Mouse (Mus musculus) lung, postnatal 36 days (tissue): ENCODE data around the gene Glg1.
"Not testable (repeated sequence)": the region's sequence is repeated elsewhere in the genome, so short reads cannot be mapped to it uniquely, and the experiment has no call there.

Source experiments
- DNase-seq: peaks from one replicate; pipeline ENCODE4 v3.0.0; 2022; ENCODE audit warnings: mixed read lengths

Glg1 gene

DNA sequence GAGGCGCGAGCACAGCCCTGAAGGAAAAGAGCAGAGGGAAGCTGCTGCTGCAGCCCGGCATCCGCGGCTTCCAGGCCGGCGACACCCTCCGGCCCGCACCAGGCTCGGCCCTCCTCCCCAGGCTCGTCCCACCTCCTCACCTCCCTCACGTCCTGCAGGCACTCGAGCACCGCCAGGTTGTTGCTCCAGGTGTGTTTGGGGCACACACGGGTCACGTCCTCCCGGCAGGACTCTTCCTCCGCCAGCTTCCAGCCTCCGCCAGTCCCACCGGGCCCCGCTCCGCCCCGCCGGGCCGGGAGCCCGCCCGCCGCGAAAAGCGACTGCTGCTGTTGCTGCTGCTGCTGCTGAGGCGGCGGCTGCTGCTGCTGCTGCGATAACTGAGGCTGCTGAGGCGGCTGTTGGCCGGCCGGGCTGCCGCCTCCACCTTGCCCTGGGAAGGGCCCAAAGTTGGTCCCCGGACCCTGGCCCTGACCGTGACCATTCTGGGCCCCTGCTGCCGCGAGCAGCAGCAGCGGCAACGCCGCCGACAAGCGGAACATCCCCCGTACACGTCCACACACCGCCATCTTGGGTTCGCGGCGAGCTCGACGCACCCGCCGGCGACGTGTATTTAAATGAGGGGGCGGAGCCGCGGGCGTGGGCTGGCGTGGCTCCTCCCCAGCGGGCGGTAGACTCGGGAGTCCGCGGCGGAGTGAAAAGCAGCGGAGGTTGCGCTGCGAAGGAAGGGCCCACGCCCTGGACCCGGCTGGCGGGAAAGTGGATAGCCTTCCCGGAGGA lies at the start of gene Glg1:
Glg1 (minus strand) TSS at position 586 of the 777 bp plus-strand sequence.
- peak; percentile 96 for DNase-seq

DNA sequence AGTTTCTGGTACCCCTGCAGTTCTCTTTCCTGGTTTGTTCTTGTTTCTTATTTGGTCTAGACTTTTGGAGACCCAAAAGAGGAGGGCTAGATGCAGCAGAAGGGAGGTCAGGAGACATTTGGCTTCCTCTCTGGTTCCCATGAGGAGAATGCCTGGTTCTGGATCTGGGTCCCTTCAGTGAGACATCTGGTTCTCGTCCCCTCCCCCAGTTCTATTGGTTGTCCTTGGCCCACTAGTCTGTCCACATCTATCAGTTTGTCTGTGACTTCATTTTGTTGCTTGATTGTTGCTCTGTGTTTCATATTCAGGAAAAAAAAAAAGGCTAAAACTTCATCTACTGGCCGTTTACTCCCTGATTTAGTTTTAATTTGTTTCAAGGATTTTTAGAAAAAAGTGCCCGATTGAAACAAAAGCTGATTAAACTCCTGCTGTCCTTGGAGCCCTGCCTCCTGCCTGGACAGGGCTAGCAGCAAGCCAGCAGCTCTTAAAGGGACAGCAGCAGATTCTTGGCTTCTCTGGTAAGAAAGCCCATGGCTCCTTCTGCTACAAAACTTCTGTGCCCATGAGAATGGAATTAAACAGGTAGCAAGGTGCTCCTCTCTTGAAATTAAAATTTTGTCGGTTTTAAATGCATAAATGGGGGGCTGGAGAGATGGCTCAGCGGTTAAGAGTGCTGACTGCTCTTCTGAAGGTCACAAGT lies 46.2 kb upstream of the Glg1 start:
- DNase-seq, result no peak

DNA sequence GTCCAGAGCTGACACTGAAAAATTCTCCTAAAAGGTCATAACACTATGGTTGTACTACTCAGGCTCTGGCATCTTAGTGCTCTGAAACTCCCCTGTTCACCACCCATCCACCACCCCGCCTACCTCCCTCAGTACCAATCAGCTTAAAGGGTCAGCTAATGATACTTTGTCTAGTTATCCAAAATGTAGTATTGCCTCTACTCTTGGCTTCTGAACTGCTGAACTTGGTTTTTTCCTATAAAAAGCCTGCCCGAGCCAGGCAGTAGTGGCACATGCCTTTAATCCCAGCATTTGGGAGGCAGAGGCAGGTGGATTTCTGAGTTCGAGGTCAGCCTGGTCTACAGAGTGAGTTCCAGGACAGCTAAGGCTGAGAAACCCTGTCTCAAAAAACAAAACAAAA lies 45.3 kb upstream of the Glg1 start:
- no peak for DNase-seq

DNA sequence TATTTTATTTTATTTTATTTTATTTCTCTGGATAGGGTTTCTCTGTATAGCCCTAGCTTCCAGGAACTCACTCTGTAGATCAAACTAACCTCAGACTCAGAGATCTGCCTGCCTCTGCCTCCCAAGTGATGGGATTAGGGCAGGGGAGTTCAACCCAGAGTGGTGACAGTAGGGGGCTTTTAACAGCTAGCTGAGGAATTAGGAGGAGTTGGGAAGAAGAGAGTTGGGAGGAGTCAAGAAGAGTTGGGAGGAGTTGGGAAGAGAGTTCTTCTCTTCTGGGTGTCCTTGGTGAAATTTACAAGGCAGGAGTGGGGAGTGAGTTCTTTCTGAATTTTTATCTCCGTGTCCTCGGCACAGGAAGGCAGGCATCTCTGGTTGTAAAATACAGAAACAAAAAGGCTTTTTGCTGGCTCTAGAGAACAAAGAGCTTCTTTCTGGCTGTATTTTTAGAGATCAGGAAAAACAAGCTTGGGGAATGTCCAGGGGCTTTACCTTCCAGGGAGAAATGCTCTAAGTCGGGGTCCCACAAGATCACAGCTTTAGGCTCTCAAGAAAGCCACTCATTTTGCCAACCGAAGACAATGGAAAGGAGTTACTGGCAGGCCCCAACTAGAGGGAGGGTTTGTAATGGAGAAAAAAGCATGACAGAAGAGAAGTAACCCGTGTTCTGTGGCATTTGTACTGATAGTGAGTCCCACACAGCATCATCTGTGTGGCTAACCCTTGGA lies 44.2 kb upstream of the Glg1 start:
- not testable (repeated sequence) for DNase-seq

DNA sequence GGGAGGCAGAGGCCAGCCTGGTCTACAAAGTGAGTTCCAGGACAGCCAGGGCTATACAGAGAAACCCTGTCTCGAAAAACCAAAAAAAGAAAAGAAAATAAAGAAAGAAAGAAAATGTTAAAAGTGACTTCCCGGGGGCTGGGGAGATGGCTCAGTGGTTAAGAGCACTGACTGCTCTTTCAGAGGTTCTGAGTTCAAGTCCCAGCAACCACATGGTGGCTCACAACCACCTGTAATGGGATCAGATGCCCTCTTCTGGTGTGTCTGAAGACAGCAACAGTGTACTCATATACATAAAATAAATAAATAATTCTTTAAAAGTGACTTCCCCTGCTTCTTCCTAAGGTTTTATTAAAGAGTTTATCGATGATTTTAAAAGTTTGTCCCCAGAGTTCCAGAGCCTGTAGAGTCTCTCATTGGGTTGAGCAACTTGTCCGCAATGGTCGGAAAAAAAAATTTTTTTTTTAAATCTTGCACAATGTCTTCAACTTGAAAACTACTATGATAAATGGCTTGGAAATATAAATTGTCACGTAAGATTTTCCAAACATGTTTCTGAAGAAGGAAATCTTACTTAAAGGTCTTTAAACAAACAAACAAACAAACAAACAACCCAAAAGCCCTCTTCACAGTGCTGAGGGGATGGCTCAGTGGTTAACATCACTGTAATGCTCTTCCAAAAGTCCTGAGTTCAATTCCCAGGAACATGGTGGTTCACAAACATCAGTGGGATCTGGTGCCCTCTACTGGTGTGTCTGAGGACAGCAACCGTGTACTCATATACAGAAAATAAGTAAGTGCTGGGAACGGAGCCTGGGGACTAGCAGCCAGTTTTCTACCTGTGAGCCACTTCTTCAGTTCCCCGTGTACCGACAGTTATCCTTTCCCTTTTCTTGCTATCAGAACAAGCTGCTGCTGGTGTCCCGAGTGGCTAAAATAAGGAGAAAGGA lies 41.9 kb upstream of the Glg1 start:
- DNase-seq, result peak; percentile 19

DNA sequence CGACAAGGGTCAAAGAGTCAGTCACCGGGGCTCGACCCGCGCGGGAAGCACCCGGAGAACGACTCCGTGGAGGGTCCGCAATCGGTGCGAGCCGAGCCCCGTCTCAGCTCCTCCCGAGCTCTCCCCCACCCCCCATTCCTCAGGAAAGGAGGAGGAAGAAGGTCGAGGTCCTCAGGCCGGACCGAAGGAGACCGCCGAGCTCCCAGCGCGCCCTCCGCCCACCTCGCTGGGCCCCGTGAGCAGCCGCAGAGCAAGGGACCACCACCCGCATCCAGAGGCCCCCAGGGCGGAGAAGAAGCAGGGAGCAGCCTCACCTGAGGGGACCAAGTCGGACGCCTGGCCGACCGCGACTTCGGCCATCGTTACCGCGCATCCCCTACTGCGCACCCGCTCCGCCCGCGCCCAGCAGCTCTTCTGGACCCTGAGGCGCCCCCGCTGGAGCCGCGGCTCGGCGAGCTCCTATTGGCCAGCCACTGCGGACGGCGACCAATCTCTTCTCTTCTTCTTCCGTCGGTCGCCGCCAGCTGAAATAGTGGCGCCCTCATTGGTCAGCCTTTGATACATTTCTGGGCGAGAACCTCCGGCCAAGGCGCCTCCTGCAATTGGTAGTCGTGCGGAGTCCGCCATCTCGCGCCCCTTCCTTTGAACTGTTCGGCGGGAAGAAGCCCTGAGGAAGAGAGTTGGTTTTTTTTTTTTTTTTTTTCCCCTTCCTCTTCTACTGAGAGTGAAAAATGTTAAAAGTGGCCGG lies 41.0 kb upstream of the Glg1 start, which contains the start of gene Rfwd3:
Rfwd3 (minus strand) TSS at position 402 of the 748 bp plus-strand sequence.
- DNase-seq, result peak; percentile 99

DNA sequence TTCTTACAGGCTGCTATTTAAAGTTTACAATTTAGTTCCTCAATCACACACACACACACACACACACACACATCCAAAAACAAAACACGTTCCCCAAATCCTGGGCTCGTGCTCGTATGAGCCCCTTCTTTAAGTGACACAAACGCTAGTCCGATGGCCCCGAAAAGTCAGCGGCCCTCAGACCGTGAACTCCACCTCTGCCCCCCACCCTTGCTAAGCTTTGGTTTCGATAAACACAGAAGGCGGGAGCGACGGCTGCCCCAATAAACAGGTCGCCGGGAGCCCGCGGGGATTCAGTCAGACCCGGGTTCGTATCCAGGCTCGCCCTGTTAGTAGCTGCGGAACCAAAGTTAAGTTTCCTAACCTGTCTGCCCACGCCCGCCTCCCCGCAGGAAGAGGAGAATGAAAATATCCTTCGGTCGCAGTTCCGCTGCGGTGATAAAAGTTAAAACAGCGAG lies 40.4 kb upstream of the Glg1 start:
- DNase-seq, result peak; percentile 72

DNA sequence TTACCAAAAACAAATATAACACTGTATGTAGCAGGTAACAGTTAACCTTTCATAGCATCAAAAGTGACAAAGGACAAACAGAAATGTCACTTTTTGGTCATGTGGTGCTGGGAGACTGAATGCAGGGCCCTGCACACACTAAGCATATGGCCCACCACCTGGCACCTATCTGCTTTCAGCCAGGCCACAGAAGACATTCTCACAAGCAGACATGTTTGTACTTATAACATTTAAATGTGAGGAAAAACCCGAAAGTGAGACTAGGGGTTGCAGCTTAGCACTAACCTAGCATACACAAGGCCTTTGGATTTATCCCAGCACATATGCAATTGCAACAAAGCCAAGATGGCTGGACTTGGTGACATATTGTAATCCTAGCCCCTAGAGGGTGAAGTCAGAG lies 39.0 kb upstream of the Glg1 start:
- no peak for DNase-seq

DNA sequence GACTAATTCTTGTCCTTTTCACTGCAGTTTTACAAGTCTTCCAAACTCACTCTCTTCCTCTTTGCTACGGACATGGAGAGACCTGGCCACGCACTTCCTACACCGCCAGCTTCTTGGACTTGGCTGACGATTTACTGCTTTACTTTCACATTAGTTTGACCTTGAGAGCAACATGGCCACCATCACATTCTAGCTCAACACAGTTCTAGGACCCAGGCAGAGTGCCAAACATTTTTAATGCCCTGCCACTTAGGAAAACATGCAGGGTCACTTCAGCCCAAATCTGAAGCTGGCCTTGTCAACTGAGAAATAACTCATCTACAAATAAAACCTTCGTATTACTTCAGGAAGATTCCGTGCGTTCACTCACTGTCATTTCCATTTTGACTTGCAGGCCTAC lies 32.7 kb upstream of the Glg1 start:
- no peak for DNase-seq

DNA sequence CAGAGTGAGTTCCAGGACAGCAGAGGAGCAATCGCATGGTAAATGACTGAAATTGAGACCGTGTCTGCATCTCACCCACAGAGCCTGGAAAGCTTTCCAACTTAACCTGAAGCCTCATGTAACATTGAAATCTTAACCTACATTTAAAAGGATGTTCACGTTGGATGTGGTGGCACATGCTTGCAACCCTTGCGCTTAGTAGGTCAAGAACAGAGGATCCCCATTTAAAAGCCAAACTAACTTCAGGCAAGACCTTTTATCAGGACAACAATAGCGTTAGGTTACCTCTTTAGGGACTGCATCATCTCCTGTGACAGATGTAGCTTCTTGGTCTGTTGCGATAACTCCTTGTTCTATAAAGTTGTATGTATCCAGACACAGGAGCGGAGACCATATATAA lies 31.6 kb upstream of the Glg1 start:
- no peak for DNase-seq

DNA sequence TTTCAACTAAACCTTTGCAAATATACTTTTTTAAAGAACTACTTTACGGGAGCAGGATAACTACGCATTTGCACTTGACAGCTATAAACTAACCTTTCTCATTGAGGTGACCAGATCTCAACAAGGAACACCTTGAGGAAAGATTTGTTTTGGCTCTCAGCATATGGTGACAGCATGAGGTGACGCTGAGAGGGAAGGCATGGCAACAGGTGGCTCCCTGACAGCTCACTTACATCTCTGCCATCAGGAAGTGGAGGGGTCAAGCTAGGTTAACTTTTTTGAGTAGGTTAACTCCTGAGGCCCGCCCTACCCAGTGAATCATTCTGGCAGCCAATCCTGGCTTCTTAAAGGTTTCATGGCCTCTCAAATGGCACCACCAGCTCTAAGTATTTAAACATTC lies 26.6 kb upstream of the Glg1 start:
- DNase-seq, result no peak

DNA sequence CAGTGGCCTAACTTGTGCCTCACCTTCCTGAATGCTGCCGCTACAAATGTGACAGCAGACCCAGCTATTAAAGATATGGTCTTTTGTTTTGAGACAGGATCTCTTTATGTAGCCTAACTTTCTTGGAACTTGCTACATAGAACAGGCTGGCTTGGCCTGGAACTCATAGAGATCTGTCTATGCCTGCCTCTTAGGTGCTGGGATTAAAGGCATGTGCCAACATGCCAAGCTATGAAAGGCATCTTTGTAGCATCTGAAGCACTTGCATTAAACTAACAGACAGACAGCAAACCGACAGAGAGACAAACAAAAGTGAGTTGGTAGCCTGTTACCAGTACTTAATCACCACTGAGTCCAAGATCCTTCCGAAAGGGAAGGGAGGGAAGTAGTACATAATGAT lies 23.1 kb upstream of the Glg1 start:
- DNase-seq, result no peak

DNA sequence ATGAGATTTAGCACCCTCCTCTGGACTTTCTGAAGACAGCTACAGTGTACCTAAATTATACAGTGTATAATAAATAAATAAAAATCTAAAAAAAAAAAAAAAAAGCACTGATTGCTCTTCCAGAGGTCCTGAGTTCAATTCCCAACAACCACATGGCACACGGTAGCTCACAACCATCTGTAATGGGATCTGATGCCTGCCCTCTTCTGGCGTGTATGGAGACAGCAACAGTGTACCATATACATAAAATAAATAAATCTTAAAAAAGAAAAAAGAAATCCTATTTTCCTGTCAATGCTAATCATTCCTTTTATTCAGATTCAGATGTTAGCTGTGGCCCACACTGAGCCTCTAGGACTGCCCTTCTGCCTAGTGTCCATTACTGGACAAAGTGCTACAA lies 9.3 kb upstream of the Glg1 start:
- no peak for DNase-seq

DNA sequence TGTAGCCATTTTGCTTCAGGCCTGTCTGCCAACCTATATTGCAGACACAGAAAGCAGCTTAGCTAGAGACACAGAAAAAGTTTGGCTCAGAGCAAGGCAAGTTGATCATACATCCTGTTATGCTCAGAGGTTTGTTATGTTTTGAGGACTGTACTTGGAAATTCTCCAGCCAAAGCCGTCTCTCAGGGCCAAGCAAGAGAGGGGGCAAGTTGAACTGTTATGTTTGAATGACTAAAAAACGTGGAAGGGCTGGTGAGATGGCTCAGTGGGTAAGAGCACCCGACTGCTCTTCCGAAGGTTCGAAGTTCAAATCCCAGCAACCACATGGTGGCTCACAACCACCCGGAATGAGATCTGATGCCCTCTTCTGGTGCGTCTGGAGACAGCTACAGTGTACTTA lies 7.1 kb upstream of the Glg1 start:
- DNase-seq, result peak; percentile 26

DNA sequence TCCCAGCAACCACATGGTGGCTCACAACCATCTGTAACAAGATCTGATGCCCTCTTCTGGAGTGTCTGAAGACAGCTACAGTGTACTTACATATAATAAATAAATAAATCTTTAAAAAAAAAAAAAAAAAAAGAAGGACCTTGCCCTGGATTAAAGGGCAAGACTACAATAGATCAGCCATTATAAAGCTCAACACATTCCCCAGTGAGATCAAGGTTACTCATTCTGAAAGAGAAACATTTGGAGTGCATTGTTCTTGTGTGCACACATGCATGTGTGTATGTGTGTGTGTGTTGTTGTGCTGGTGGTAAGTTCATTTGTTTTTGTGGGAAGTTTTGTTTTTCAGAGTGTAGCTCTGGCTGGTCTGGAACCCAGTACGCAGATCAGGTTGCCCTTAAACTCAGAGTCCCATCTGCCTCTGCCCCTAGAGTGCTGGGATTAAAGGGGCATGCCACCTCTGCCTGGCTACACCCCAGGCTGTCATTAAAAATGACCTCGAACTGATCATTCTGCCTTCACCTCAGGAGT lies 5.7 kb upstream of the Glg1 start:
- no peak for DNase-seq

DNA sequence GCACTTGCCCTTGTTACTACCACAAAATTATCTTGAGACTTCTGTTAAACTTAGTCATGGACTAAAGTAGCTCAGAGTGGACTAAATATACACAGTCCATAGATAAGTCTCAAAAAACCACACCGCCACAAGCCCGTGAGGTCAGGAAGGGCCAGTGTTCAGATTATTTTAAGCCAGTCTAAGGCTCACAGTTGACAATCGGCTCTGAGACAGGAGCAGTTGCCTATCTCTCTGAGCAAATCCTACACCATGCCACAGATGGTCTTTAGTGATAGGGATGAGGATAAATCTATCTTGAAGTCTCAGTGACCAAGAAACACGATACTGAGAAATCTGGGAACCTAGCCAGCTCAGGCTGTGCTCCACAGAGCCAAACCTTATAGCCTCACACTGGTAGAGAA lies 3.0 kb upstream of the Glg1 start:
- no peak for DNase-seq

DNA sequence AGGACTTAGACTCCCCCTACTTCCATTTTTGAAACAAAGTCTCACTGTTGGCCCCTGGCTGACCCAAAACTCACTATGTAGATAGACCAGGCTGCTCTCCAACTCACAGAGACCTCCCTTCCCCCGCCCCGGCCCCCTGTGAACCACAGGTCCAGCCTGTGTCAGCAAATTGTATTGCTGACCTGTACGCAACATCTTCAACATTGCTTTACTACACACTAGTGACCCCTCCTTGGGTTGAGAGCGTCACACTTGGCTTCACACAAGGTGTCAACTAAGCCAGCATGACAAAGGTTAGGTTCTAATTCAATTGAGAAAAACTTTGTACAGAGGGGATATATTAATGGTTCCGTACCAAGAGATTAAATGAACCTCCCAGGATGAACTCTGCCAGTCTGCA lies 1.2 kb upstream of the Glg1 start:
- no peak for DNase-seq

DNA sequence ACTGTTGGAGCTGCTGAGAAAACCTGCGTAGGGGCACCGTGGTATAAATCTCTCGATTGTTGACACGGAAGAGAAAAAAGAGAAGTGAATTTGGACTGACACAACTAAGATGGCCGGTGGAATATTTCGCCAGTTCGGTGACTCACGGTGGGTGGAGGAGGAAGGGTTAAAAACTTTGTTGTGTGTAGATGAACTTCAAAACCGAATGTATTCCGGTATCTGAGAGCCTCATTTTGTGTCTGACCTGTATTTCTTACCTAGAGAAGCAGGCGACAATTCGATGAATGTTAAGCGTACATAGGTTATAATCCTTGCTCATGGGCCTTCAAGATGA lies 359 bp upstream of the Glg1 start:
- no peak for DNase-seq

DNA sequence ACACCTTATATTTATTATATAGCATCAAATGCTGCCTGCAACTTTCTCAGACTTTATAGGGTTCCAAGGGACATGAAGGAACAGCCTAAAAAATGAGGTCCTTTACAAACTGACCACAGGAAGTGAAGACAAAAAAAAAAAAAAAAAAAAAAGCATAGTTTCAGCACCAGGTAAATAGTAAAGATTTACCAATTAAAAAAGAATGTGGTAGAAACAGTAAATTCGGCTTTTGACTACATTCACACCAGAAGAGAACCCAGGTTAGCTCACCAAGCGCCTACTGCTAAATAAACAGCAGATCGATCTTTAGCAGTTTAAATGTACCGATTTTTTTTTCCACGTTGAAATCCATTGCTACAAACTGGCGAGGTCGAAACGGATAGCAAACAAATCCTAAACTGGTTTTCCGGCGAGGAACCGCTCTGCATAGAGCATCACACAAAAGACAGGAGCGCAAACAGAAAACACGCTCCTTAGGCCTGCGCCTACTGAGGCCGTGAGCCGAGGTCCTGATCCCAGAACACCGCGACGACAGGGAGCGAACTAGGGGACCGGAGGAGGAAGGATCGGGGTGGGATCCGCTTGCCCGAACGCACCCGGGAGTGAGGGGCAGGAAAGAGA lies 896 bp downstream of the Glg1 start:
- no peak for DNase-seq

DNA sequence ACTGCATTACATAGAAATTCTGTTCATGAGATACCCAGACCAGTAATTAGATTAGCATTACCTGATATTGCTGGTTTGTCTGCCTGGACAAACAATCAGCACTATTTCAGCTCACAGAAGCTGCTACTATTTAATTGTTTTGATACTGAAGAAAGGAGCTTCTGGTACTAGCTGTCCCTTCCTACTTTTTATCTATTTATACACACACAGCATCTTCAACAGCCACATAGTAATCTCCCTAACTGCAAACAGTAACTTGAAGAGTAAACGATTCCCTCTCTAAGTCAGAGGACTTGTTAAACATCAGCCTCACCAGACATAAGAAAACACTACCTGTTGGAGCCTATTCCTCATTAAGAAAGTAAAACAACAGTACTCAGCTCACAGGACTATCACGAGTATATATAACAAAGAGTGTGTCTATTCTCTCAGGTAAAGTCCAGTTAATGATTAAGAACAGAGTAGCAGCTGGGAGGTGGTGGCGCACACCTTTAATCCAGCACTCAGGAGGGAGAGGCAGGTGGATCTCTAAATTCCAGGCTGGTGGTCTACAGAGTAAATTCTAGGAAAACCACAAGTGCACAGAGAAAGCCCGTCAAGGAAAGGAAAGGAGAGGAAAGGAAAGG lies 6.4 kb downstream of the Glg1 start:
- no peak for DNase-seq

DNA sequence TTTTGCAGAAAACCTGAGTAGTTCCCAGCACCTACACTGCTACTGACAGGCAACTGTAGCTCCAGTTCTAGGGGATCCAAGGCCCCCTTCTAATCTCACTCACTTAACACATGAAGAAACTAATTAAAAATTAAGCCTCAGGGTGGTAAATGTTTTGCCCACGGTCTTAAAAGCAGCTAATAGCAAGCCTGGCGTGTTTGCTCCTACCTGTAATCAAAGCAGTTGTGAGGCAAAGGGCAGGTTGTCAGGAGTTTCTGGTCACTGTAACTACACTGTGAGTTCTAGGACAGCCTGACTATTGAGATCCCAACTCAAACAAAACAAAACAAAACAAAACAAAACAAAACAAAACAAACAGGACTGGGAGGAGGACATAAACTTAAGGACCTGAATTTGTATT lies 8.9 kb downstream of the Glg1 start:
- DNase-seq, result no peak
